Mouse (Mus musculus) cerebellum, adult 9-10 months (tissue): ENCODE data around the gene Arid3c.
A peak's percentile ranks its signal among the peaks of the same experiment; 100 is the strongest.
"Not testable (repeated sequence)": the region's sequence is repeated elsewhere in the genome, so short reads cannot be mapped to it uniquely, and the experiment has no call there.

Experiments
- DNase-seq: peaks from one replicate; pipeline ENCODE4 v3.0.0; 2022

The Arid3c gene

GRCm38 (mm10) chr4:41731052-41731765, at the start of gene Arid3c:
TSS of gene Arid3c (minus strand) at chr4:41731142.
- DNase-seq, result no peak

DNA sequence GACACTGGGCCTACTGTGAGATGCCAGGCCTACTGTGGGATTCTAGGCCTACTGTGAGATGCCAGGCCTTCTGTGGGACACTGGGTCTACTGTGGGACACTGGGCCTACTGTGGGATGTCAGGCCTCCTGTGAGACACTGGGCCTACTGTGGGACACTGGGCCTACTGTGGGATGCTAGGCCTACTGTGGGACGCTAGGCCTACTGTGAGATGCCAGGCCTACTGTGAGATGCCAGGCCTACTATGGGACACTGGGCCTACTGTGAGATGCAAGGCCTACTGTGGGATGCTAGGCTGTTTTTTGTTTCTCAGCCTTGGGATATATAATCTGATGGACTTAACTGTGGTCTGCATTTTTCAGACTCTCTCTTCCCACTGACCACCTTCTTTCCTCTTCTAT, 44.9 kb upstream of the Arid3c start:
- peak; percentile 32 for DNase-seq

GRCm38 (mm10) chr4:41774506-41774905, 43.6 kb upstream of the Arid3c start:
- DNase-seq, result not testable (repeated sequence)

- DNase-seq, result peak; percentile 93
These were observed 43.1 kb upstream of the Arid3c start, which contains the start of gene Ccl27a for GRCm38 (mm10) chr4:41774002-41774401. TSS of gene Ccl27a (minus strand) at chr4:41774247.

- peak; percentile 79 for DNase-seq
These were observed 42.6 kb upstream of the Arid3c start for GRCm38 (mm10) chr4:41773502-41773901.

- DNase-seq, result peak; percentile 59
These were observed 42.0 kb upstream of the Arid3c start for GRCm38 (mm10) chr4:41772946-41773345.

DNA sequence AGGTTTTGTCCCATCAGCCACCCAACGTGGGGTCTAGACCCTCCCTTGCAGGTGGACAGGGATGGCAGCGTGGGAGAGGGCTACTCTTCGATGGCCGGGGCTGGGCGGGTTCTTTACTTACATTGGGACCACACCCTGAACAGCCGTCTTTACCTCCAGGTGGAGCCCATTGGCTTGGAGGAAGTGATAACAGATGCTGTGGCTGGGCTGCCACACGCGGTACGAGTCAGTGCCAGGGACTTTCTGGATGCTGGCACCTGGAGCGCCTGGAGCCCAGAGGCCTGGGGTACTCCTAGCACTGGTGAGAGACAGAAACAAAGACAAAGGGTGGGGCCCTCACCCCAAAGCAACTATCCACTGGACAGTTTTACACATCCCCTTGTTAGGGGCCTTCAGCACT, 36.4 kb upstream of the Arid3c start:
- peak; percentile 28 for DNase-seq

DNA sequence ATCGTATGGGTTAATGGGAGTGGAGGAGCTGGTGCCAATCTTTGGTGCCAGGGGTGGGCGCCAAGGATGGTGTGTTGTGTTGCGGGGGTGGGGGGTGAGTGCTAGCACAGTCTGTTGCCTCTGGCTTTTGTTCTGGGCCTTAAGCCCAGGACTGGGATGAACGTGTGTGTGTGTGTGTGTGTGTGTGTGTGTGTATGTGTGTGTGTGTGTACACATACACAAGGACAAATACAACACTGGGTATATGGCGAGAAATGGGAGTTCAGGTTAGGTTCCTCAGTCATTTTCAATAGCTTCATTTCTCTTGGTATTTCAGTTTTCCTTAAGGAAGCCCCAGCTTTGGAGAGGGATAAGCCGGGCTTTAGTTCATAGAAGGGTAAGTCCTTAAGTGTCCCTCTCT, 32.2 kb upstream of the Arid3c start:
- peak; percentile 40 for DNase-seq

GRCm38 (mm10) chr4:41762688-41763114, 31.8 kb upstream of the Arid3c start:
- DNase-seq, result peak; percentile 59

DNA sequence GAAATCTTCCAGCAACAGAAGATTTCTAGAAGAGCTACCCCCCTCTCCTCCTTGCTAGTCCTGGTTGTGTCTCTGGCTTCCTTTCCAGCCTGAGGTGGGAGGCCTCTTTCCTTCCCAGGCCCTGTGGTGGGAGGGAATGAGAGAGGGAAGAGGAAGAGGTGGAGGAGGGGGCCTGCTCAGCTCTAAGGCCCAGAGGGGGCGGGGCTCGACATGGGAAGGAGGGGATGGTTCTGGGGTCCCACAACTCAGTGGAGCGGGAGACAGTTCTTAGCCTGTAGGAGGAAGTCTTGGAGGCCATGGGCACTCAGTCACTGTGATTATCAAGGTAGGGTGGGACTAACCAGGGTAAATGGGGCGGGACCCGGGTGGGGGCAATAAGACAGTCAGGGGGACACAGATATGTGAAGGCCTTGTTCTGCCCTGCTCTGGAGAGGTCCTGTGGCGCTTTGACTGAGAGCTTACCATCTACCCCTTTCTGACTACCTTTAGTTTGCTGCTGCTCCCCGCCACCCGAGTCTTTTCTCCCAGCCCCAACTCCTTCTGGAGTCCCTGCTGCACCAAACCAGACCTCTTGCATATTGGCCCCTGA, 31.3 kb upstream of the Arid3c start:
- no peak for DNase-seq

DNA sequence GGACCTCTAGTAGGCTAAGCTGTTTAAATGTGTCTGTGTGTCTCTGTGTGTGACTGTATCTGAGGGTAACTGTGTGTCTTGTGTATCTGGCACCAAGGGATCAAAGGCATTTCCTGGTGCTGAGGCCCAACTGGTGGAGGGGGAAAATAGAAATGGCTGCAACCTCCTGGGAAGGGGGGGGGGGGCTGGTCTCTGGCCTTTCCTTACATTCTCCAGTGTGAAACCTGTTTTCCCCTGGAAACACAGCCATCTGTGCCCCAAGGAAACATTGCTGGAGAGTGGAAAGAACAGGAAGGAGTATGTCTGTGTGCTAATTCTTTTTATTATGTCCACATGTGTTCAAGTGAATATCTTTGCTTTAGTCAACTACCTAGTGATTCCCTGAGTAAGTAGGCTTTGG, 30.7 kb upstream of the Arid3c start:
- peak; percentile 44 for DNase-seq

GRCm38 (mm10) chr4:41760911-41761310, 30.0 kb upstream of the Arid3c start:
- no peak for DNase-seq

GRCm38 (mm10) chr4:41760288-41760721, 29.4 kb upstream of the Arid3c start:
- DNase-seq, result peak; percentile 93

DNA sequence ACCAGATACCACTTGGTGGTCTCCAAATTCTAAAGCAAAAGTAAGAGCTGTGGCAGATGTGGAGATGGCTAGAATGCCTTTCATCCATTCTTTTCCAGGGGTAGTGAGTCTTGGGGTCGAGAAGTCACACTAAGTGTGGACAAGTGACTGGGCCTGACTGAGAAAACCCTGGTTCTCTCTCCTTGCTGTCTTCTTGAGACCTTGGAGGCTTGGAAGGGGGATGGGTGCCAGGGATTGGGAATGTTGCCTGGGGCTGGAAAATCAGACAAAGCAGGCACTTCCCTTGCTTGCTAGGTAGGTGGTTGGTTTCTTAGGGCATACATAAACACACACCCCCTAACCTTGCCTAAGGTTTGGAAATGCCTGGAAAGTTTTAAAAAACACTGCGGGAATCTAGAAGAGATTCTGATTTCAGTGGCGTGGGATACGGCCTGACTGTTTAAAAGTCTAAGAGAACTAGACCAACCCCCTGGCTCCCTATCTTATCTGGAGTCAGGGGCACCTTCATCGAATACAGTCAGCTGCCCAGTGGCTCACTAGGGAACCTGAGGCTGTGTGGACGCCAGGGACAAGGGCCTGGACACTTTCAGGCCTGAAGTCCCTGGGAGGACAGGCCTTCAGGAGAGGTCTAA, 28.8 kb upstream of the Arid3c start:
- no peak for DNase-seq

GRCm38 (mm10) chr4:41759206-41759605, 28.3 kb upstream of the Arid3c start:
- peak; percentile 51 for DNase-seq

DNA sequence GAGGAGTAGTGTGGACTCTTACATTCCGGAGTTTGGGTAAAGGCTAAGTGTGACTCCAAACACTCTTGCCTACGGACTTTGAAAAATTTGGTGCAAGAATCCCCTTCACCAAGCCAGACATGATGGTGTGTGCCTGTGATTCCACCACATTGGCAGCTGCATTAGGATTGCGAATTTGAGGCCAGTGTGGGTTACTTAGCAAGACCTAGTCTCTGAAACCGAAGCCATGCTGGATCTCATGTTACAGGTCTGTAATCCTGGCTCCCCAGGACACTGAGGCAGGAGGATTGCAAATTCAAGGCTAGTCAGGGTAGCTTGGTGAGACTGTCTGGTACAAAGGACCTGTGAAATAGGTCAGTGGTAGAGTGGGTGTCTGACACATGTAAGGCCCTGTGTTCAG, 27.8 kb upstream of the Arid3c start:
- peak; percentile 37 for DNase-seq

GRCm38 (mm10) chr4:41758021-41758420, 27.1 kb upstream of the Arid3c start:
- peak; percentile 52 for DNase-seq

DNA sequence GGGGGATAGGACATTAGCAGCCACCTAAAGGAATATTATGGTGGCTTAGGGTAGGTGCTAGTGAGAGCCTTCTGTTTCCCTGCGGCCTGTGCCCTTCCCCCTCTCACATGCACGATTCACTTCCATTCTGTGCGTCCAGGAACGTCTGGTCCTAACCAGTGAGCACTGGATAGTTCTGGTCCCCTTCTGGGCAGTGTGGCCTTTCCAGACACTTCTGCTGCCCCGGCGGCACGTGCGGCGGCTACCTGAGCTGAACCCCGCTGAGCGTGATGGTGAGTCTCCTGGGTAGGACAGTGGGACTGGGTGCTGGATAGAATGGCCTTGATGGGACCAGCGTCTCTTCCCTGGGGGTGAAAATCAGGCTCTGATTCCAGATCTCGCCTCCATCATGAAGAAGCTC, 26.4 kb upstream of the Arid3c start:
- peak; percentile 52 for DNase-seq

GRCm38 (mm10) chr4:41756440-41756839, 25.5 kb upstream of the Arid3c start:
- DNase-seq, result peak; percentile 58

GRCm38 (mm10) chr4:41755338-41756305, 24.7 kb upstream of the Arid3c start, which contains the start of gene Sigmar1:
TSS of gene Sigmar1 (minus strand) at chr4:41756157.
- peak; percentile 91 for DNase-seq

DNA sequence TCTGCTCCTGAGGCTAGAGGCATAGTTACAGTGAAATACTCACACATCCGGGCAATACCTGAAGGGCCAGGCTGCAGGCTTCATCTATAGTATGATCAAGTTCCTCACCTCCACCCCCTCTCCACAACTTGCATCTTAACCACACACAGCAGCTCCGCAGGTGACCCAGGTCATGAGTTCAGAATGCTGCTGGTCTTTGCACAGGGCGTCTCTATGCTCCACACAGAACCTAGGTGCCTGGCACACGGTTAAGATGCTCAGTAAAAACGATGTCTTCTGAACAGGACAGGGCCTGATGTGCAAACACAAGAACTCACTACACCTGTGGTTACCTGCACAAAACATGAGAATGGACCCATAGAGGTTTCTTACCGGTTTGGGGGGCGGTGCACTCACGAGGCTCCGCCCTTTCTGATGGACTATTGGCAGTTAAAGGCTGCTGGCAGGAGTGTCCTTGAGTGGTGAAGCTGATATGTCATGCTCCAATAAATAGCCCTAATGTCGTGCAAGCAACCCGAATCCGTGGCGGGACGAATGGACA, 23.9 kb upstream of the Arid3c start, which contains the start of gene Galt:
Gene Galt (plus strand): TSS at position 432 of the 541 bp plus-strand sequence.
- DNase-seq, result peak; percentile 92

- no peak for DNase-seq
These were observed 14.1 kb upstream of the Arid3c start for GRCm38 (mm10) chr4:41745021-41745420.
